Mouse (Mus musculus) heart, adult 8-10 months (tissue): ENCODE data around the gene Txndc17. TPM values are rescaled to one million over a fixed set of nuclear protein-coding genes. Genes with fewer than 3 reads are reported as not detected.

Source experiments
- DNase-seq: peaks from one replicate; pipeline ENCODE4 v3.0.0; 2022; ENCODE audit warnings: low spot score
- total RNA-seq, 4 experiments: library from RNA; stranded (reverse); gene quantifications; 2 replicates each; pipeline ENCODE4 v1.2.4; 2022

Txndc17 gene
- total RNA-seq, 4 experiments from 2014 or later: 33.8 to 49.9 (median 41.5) TPM

DNA sequence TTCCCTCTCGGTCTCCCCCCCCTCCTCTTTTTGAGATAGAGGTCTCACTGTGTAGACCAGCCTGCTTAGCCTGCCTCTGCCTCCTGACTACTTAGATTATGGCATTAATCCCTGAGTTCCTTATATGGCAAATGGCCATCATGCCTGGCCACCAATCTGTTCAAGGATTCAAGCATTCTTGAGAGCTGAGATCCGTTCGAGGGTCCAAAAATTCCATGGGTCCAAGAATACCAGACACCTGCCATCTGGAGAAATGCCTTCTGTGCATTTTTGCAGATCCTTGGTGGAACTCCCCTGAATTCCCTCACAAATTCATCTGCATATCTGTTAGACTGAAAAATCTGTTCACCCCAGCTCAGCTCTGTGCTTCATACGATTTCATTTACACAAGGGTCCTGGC is 16.1 kb downstream of the Txndc17 start:
- no peak for DNase-seq

DNA sequence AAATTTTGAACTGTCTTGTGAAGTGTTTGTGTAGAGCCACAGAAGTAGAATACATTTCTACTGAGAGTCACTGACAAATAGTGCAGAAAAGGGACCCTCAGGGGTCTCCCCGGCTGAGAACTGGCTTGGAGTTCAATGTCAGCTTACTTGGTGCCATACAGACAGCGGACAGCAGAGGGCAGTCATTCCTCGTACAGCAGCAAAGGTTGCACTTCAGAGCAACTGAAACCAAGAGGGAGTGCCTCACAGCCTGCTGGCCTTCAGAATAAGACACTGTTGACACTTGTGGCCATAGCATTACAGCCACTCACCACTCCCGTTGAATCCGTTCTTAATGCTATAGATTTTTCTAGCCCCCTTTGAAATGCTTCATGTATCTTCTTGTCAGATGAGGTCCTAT is 17.5 kb downstream of the Txndc17 start:
- DNase-seq: peak; percentile 66

DNA sequence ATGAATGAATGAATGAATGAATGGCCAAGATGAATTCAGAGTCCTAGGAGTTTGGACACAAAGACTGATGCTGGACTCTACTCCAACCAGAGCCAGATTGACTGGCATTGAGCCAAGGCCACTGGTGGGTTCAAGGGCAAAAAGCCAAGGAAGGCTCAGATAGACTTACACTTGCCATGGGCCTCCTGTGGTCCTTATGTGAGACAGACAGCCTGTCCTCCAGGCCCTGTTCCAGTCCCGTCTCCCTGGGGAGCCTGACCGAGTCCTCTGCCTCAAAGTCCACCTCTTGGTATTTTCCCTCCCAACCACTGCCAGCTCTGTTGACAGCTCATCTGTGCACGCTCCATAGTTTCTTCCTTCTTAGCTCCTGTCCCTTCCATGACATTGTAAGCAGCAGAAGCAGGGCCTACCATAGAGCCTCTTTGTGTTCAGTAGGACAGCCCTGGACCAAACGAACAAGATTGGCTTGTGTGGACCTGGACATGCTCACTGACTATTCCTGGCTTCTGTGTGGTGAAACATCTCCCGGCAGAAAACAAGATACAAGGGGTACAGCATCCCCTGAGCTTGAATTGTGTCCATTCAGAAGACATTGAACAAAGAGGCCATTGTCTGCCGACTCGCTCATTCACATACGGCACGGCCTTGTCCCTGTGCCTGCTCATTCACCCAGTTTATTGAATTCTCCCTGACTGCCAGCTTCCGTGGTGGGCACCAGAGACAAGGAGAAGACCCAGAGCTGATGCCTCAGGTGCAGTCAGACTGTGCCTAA is 18.9 kb downstream of the Txndc17 start:
- no peak for DNase-seq

- DNase-seq: no peak
Observed at GRCm38 (mm10) chr11:72226901-72227300, 19.6 kb downstream of the Txndc17 start.

GRCm38 (mm10) chr11:72228513-72228912 is 21.2 kb downstream of the Txndc17 start:
- no peak for DNase-seq

GRCm38 (mm10) chr11:72232068-72232467 is 24.7 kb downstream of the Txndc17 start:
- no peak for DNase-seq

- DNase-seq: no peak
Observed at GRCm38 (mm10) chr11:72232991-72233390, 25.6 kb downstream of the Txndc17 start.

DNA sequence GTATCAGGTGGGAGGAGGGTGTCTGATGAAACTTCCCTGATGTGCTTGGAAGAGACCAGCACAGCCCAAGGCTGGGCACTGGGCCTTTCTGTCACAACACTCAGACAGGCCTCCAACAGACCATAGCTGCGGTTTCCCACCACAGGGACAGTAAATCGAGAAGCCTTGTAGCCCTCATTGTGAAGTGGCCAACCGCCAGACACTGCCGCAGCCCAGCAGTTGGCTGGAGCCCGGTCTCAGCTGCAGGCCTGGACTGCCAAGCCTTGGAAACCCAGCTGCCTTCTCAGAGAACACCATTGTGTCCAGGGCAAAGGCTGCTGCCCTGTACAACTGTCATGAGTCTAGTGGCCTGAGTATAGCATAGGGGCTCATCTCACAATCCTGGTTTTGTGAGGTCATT is 26.7 kb downstream of the Txndc17 start:
- DNase-seq: no peak

DNA sequence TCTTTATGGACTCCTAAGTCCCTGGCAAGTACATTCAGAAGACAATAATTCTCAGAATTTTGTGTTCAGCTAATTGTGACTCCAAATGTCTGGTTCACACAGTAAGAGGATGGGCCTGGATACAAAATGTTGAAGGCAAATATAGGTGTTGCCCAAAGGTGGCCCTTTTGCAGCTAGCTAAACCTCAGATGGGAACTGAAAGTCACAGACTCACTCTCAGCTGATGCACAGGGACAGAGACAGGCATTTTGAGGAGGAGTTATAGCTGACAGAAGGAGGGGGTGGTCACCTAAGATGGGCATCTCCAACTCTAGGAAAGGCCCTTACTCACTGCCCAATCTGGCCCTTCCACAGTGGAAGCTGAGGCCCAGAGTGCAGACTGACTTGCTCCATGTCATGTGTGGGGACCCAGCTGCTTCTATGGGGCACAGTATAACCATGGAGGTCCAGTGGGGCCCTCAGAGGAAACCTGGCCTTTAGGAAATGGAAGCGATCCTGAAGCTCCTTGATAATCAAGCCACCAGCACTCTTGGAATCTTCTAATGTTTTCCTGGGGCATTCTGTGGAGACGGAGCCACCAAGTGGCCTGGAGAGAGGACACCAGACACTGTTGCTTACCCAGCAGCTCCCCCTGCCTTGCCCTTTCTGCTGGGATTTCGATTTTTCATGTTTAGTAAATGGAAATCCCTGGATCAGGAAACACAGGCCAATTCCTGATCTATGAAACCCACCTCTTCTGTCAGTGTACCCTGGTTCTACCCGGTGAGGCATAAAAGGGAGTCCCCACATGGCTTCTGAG is 32.9 kb downstream of the Txndc17 start:
- DNase-seq: no peak

DNA sequence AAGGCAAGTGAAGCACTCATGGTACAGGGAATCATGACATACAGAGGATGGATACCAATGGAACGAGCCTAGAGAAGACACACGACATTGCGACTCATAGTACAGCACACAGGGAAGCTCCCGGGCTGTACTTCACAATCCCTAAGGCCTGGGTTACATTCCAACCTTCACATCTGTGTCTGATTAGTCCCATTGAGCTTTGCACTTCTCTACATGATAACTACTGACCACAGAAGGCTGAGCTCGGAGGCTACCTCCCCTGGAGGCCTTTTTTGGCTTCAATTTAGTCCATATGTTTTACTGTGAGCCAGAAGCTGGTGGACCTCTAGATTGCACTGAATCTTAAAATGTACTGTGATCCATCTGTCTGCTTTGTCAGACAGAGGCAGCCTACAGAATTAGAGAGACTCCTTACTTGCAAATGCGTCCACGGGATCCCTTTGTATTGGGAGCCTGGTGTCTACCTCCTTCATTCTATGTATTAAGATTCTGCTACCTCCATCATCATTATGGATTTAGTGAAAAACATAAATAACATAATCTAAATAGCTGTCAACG is 37.9 kb downstream of the Txndc17 start:
- no peak for DNase-seq

DNA sequence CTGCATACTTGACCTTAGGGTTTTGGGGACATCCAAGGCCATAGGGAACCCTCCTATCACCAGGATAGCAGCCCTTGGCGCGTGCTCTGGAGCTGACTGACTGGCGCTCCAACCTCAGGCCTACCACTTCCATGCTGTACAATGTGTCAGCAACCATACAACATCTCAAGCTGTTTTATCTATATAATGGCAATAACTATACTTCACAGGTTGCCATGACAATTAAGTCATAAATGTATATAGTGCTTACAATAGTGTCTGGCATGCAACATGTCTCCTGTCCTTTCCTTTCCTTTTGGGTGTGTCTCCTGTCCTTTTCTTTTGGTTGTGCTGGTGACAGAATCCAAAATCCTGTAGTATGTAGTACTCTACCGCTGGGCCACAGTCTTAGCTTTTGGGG is 48.3 kb downstream of the Txndc17 start:
- no peak for DNase-seq

GRCm38 (mm10) chr11:72256441-72256840 is 49.1 kb downstream of the Txndc17 start:
- no peak for DNase-seq

Other genes starting within 250 kb of the Txndc17 start
- gene Aipl1, start 170.0 kb upstream of the Txndc17 start, total RNA-seq: under 1 TPM in 1 of 4 experiments, not detected in 3; 0.13 TPM
- 1 to 10 TPM in 1 of 4 experiments, under 1 TPM in 2, not detected in 1; 0.41 to 1.4 (median 0.65) TPM for gene Pimreg, start 165.5 kb upstream of the Txndc17 start, total RNA-seq
- gene Pitpnm3, start 71.8 kb upstream of the Txndc17 start, total RNA-seq: 1 to 10 TPM; 1.1 to 2.1 (median 1.9) TPM
- gene Gm43951, start 707 bp upstream of the Txndc17 start, total RNA-seq: under 1 TPM; 0.11 to 0.53 (median 0.24) TPM
- 1 to 10 TPM; 2.5 to 3.9 (median 2.9) TPM for gene 4933427D14Rik, start 88 bp upstream of the Txndc17 start, total RNA-seq
- 10 to 100 TPM in 1 of 4 experiments, 1 to 10 TPM in 3; 8.8 to 11.5 (median 9.6) TPM for gene Med31, start 8.0 kb downstream of the Txndc17 start, total RNA-seq
- not detected for gene Slc13a5, start 59.7 kb downstream of the Txndc17 start, total RNA-seq
- gene Xaf1, start 94.1 kb downstream of the Txndc17 start, total RNA-seq: 10 to 100 TPM in 1 of 4 experiments, 1 to 10 TPM in 3; 9.1 to 11.5 (median 9.2) TPM
- gene Fbxo39, start 106.9 kb downstream of the Txndc17 start, total RNA-seq: not detected
- under 1 TPM in 1 of 4 experiments, not detected in 3; 0.28 TPM for gene Tekt1, start 154.9 kb downstream of the Txndc17 start, total RNA-seq
- 10 to 100 TPM; 13.6 to 18.9 (median 16.5) TPM for gene Smtnl2, start 204.2 kb downstream of the Txndc17 start, total RNA-seq
- gene Ggt6, start 228.0 kb downstream of the Txndc17 start, total RNA-seq: under 1 TPM in 2 of 4 experiments, not detected in 2; 0.32 to 0.44 TPM
- 10 to 100 TPM; 42.4 to 49.4 (median 45.9) TPM for gene Mybbp1a, start 233.8 kb downstream of the Txndc17 start, total RNA-seq